Mouse (Mus musculus) liver, embryonic 15.5 days (tissue): ENCODE results near the gene Gga2. TPM values are rescaled to one million over a fixed set of nuclear protein-coding genes. Genes with fewer than 3 reads are reported as not detected.

ENCODE experiments used
- ATAC-seq: fragments of 200-750 bp; cut with Nextera tagmentation; 2 replicates; pipeline ENCODE4 v1.8.0; 2017; ENCODE audit warnings: moderate number of reproducible peaks, mild to moderate bottlenecking, moderate library complexity; ENCODE audit not compliant: insufficient read depth
- H3K27ac ChIP-seq: fragments of 300-500 bp; sonication (generic); replicated peaks from 2 replicates; pipeline ENCODE4 v1.5.1; 2015; ENCODE audit warnings: mild to moderate bottlenecking, inconsistent platforms
- H3K27me3 ChIP-seq: fragments of 300-500 bp; sonication (generic); 2 replicates; pipeline ENCODE4 v1.6.1; 2015; ENCODE audit warnings: mild to moderate bottlenecking, inconsistent platforms
- H3K36me3 ChIP-seq: fragments of 300-500 bp; sonication (generic); replicated peaks from 2 replicates; pipeline ENCODE4 v1.6.1; 2015; ENCODE audit warnings: moderate library complexity, mild to moderate bottlenecking, inconsistent platforms
- H3K4me1 ChIP-seq: fragments of 300-500 bp; sonication (generic); replicated peaks from 2 replicates; pipeline ENCODE4 v1.6.1; 2015; ENCODE audit warnings: inconsistent platforms
- H3K4me2 ChIP-seq: fragments of 300-500 bp; sonication (generic); 2 replicates; pipeline ENCODE4 v1.6.1; 2015; ENCODE audit warnings: moderate library complexity, mild to moderate bottlenecking, inconsistent platforms
- H3K4me3 ChIP-seq: fragments of 300-500 bp; sonication (generic); replicated peaks from 2 replicates; pipeline ENCODE4 v1.5.1; 2015; ENCODE audit warnings: mild to moderate bottlenecking, inconsistent platforms
- H3K9ac ChIP-seq: fragments of 300-500 bp; sonication (generic); 2 replicates; pipeline ENCODE4 v1.6.1; 2015; ENCODE audit warnings: moderate library complexity, mild to moderate bottlenecking, inconsistent platforms
- H3K9me3 ChIP-seq: fragments of 300-500 bp; sonication (generic); replicated peaks from 2 replicates; pipeline ENCODE4 v1.6.1; 2016; ENCODE audit warnings: inconsistent platforms
- WGBS: fragments of 180-500 bp; shearing (Covaris S2); methylation state at CpG from one replicate; pipeline ENCODE4 v1.1.7; 2015; ENCODE audit warnings: mixed read lengths; ENCODE audit not compliant: insufficient replicate concordance; 5-methylcytosine and 5-hydroxymethylcytosine counted together
- polyA plus RNA-seq: library from polyadenylated mRNA; unstranded; fragments of >200 nt; fragmentation: Nextera tagmentation; extraction: Ambion mirVana; gene quantifications from 2 replicates; pipeline ENCODE4 v1.2.1, GENCODE M21; 2015

Gga2 gene
- polyA plus RNA-seq, 1 experiment from 2014 or later = 33.8 TPM

DNA sequence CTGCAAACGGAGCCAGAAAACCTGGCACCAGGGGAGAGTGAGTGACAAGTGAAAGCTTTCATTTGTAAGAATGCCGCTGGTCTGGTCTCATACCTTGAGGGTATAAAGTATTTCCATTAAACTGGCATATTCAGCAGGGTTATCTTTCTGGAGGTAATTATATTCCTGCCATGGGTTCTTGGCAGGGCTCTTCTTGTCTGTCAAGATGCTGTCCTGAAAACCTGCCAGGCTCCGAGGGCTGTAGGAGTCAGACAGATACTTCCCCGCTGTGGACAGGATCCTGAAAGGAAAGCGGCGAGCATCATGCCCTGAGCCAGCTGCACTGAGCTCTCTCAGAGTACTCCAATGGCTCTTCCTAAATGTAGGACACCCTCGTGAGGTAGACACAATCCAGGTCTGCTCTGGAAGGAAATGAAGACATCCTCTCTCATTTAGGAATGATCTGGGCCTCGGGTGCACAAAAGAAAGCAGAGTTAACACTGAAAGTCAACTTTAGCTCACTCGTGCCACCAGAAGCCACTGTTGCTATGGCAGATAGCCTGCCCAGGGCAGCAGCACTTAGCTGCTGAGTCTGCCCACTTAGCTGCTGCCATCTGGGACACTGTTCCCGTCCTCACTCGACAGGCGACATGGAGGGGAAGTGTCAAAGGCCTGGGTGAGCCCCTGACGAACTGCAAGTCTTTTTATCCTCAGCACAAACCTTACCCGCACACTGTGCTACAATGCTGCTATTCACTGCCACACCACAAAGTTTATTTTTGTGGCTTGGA, 84.0 kb downstream of the Gga2 start:
- WGBS = 70% methylated on average over 14 of the region's 14 CpGs
- ATAC-seq = no peak
- no peaks in the 10 kb centered on the region for H3K9me3 ChIP-seq
- H3K9ac ChIP-seq = no peak overlapping the region
- H3K4me3 ChIP-seq = no peak overlapping the region
- no peak overlapping the region for H3K4me2 ChIP-seq
- H3K27me3 ChIP-seq = no peaks in the 10 kb centered on the region
- H3K27ac ChIP-seq = no peak overlapping the region
- peaks cover 4% of the 10 kb centered on the region for H3K4me1 ChIP-seq
- 0 out of 2 replicates have a peak, but pooled peaks cover 6% of the 10 kb centered on the region for H3K36me3 ChIP-seq

Other genes starting within 250 kb of the Gga2 start
- gene Scnn1b, start 156.2 kb downstream of the Gga2 start, polyA plus RNA-seq = not detected in 2 replicates
- 9.2 and 10.0 TPM in 2 replicates for gene Cog7, start 39.5 kb downstream of the Gga2 start, polyA plus RNA-seq
- gene Ubfd1, start 46.0 kb upstream of the Gga2 start, polyA plus RNA-seq = 15.6 and 16.2 TPM in 2 replicates
- 7.0 and 8.9 TPM in 2 replicates for gene Ears2, start 46.0 kb upstream of the Gga2 start, polyA plus RNA-seq
- 383 and 425 TPM in 2 replicates for gene Ndufab1, start 80.7 kb upstream of the Gga2 start, polyA plus RNA-seq
- gene Palb2, start 111.8 kb upstream of the Gga2 start, polyA plus RNA-seq = 10.2 and 11.9 TPM in 2 replicates
- gene Dctn5, start 111.8 kb upstream of the Gga2 start, polyA plus RNA-seq = 45.5 and 47.0 TPM in 2 replicates
- 102 and 110 TPM in 2 replicates for gene Plk1, start 138.2 kb upstream of the Gga2 start, polyA plus RNA-seq
- gene Ern2, start 165.0 kb upstream of the Gga2 start, polyA plus RNA-seq = 0.06 TPM in 1 of 2 replicates, not detected in the other
- gene Chp2, start 198.3 kb upstream of the Gga2 start, polyA plus RNA-seq = 1.5 and 2.0 TPM in 2 replicates